Mouse (Mus musculus) liver, embryonic 14.5 days (tissue): ENCODE data around the gene Ston1.

Experiments used
- CTCF ChIP-seq: IDR thresholded peaks from 2 replicates; pipeline ENCODE4 v1.5.1; 2016; ENCODE audit warnings: antibody characterized with exemption, low read depth, control low read depth
- EP300 ChIP-seq: IDR thresholded peaks from 2 replicates; pipeline ENCODE4 v1.6.1; 2016; ENCODE audit warnings: antibody characterized with exemption, low read depth

DNA sequence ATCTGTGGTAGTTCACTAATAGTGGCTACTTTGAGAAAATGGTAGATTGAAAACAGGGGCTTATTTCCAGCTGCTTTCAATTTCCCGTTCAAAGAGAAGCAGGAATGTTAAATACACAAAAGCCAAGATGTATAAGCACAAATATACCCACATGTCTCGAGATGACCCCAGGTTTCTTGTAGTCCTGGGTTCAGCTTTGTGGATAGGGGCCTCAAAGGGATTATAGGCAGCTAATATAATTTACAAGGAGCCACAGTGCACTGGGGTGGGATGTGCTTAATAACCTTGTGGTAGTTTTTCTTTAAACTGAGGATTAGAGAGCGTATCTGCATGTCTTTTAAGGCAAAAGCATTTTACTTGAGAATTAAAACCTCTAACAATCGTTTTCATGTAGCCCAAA, 73.3 kb downstream of the Ston1 start:
- TF ChIP-seq CTCF (no peak), EP300 (no peak)
